Mouse (Mus musculus) hematopoietic stem cell, adult 5-6 weeks (primary cell): ENCODE results near the gene Kng1. TPM values are rescaled to one million over a fixed set of nuclear protein-coding genes. Genes with fewer than 3 reads are reported as not detected.

Source experiments
- total RNA-seq: library from RNA; stranded (forward); fragments of 172-1452, 232-1000 nt; gene quantifications from 2 replicates; pipeline ENCODE4 v1.2.3, GENCODE M21; 2017

Kng1 gene
- total RNA-seq, 1 experiment from 2014 or later, result not detected

Other genes with a start within 250 kb of the Kng1 start
- not detected in 2 replicates for gene Crygs, start 246.3 kb upstream of the Kng1 start, total RNA-seq
- 16.9 and 23.7 TPM in 2 replicates for gene Tbccd1, start 200.2 kb upstream of the Kng1 start, total RNA-seq
- gene Dnajb11, start 200.0 kb upstream of the Kng1 start, total RNA-seq, result 88.0 and 110 TPM in 2 replicates
- gene Ahsg, start 166.6 kb upstream of the Kng1 start, total RNA-seq, result not detected in 2 replicates
- gene Fetub, start 139.5 kb upstream of the Kng1 start, total RNA-seq, result 1.1 TPM in 1 of 2 replicates, not detected in the other
- gene Hrg, start 106.8 kb upstream of the Kng1 start, total RNA-seq, result not detected in 2 replicates
- not detected in 2 replicates for gene Kng2, start 28.4 kb upstream of the Kng1 start, total RNA-seq
- gene Eif4a2, start 49.6 kb downstream of the Kng1 start, total RNA-seq, result 1,260 and 1,493 TPM in 2 replicates
- gene Rfc4, start 69.9 kb downstream of the Kng1 start, total RNA-seq, result 59.0 and 75.0 TPM in 2 replicates
- gene Adipoq, start 88.7 kb downstream of the Kng1 start, total RNA-seq, result not detected in 2 replicates
- gene St6gal1, start 166.9 kb downstream of the Kng1 start, total RNA-seq, result 1.2 and 2.1 TPM in 2 replicates